Mouse (Mus musculus) B cell, adult 62 days (primary cell): ENCODE measurements around the gene Eif4e2. TPM values are rescaled to one million over a fixed set of nuclear protein-coding genes. Genes with fewer than 3 reads are reported as not detected.

ENCODE experiments used
- total RNA-seq: library from RNA; stranded (reverse); gene quantifications from 4 replicates; pipeline ENCODE4 v1.2.4, GENCODE M21; 2023

Gene Eif4e2
- 112 to 124 TPM (median 117 TPM) in 4 replicates for total RNA-seq

DNA sequence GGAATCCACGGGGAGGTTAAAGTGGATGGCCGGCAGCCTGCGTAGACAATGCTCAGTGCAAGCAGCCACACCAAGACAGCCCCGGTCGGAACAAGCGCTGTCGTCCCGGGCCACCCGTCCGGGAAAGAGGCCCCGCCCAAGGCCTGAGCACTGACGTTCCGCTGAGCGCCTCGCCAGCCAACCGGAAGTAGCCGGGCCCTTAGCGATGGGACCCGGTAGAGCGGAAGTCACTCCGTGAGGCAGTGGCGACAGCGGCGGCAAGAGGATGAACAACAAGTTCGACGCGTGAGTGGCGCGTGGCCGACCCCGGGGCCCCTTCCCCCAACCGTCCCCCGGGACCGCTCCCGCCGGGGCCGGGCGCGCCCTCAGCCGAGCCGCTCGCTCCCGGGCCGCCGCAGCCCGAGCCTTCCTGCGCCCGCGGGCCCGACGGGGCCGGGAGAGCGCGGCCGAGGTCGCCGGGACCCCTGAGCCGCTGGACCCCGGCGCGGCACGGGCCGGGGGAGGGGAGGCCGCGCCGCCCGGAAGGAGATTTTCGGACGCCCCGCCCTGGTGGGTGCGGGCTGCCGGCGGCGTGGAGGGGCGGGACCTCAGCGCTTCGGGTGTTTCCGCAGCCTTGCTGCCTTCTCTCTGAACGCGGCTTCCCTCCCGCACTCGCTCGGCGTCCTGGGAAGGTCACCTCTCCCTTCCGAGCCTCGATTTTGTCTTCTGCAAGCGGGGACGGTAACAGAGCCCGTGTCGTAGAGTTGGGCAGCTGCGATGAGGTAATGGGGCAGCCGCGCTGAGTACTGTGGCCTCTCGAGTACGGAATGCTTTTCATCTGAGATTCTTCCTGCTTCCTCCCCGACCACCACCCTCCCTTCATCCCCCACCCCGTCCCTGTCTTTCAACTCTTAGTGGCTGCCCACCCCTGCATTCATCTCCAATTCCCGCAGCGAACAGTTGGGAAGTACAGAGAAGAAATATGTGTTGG is at the start of gene Eif4e2:
TSS of gene Eif4e2 (plus strand) at position 180 of the 970 bp plus-strand sequence.

GRCm38 (mm10) chr1:87183013-87183412 is 30.7 kb upstream of the Eif4e2 start, which contains the start of gene Prss56:
TSS of gene Prss56 (plus strand) at chr1:87183313.

DNA sequence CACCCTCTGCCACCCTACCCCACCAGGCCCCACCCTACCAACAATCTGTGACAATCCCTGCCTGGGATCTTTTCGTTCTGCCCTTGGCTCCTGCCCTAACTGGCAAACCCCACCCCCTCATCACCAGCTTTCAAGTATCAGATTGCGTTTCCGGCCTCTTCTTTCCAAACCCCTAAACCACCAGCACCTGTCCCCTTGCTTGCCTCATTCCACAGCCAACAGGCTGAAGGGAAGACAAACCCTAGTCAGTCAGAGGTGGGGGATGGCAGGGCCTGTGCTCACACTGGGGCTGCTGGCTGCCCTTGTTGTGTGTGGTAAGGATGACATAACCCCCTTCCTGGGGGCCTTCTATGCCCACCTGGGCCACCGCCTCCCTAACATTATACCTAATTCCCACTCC is 23.3 kb upstream of the Eif4e2 start, which contains the start of gene Chrnd:
TSS of gene Chrnd (plus strand) at position 179 of the 400 bp plus-strand sequence.

DNA sequence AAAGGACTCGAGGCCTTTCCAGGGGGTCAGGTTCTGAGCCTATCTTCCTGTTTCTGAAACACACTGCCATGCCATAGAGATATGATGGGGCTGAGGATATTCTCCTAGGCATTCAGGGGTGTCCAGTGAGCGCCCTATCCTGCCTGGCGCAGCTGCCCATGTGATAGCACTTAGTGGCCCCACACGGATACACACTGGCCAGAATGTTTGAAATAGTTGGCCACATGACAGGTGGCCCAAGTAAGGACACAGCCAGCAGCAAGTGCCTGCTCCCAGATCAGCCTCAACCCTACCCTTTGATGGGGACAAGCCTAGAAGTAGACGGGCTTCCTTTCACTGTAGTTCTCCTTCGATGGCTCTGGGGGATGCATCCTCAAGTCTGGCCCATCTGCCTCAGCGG is 9.2 kb upstream of the Eif4e2 start, which contains the start of gene Chrng:
TSS of gene Chrng (plus strand) at position 193 of the 400 bp plus-strand sequence.

GRCm38 (mm10) chr1:87264134-87265006 is 50.7 kb downstream of the Eif4e2 start, which contains the start of gene Efhd1:
TSS of gene Efhd1 (plus strand) at chr1:87264363.

Other genes starting within 250 kb of the Eif4e2 start
- gene Alppl2, start 124.0 kb upstream of the Eif4e2 start, total RNA-seq = not detected in 4 replicates
- not detected in 4 replicates for gene Alpi, start 112.3 kb upstream of the Eif4e2 start, total RNA-seq
- not detected in 4 replicates for gene Akp3, start 88.9 kb upstream of the Eif4e2 start, total RNA-seq
- gene Ecel1, start 57.4 kb upstream of the Eif4e2 start, total RNA-seq = 0.40 TPM in 1 of 4 replicates, not detected in the others
- gene Prss56, start 30.6 kb upstream of the Eif4e2 start, total RNA-seq = not detected in 4 replicates
- not detected in 4 replicates for gene Chrnd, start 23.3 kb upstream of the Eif4e2 start, total RNA-seq
- gene Chrng, start 9.3 kb upstream of the Eif4e2 start, total RNA-seq = not detected in 4 replicates
- gene Efhd1, start 50.4 kb downstream of the Eif4e2 start, total RNA-seq = 0.46 TPM in 1 of 4 replicates, not detected in the others
- 112 to 143 TPM (median 127 TPM) in 4 replicates for gene Gigyf2, start 113.1 kb downstream of the Eif4e2 start, total RNA-seq
- not detected in 4 replicates for gene Kcnj13, start 180.8 kb downstream of the Eif4e2 start, total RNA-seq